Mouse (Mus musculus): ENCODE measurements at regions not wholly inside any gene's neighbourhood (a gene's known extent, or its start where the extent isn't known, plus 50 kb on each side); places are given as distances from the start of the nearest gene placed in this dataset.

- ATAC-seq (ENCODE audit: low TSS enrichment) = no peak
Observed at GRCm38 (mm10) chr8:10768181-10768580, 240.1 kb downstream of the Irs2 start.

- ATAC-seq (ENCODE audit: low TSS enrichment) = no peak
Observed at GRCm38 (mm10) chr8:10763907-10764306, 244.4 kb downstream of the Irs2 start.

GRCm38 (mm10) chr8:10761694-10762305 is 246.5 kb downstream of the Irs2 start:
- no peak for ATAC-seq (ENCODE audit: low TSS enrichment)

- ATAC-seq (ENCODE audit: low TSS enrichment) = peak; percentile 27; the same call in 1 of the 2 replicates
Observed at GRCm38 (mm10) chr8:10760851-10761693, 247.2 kb downstream of the Irs2 start.

GRCm38 (mm10) chr8:10760231-10760630 is 248.0 kb downstream of the Irs2 start:
- ATAC-seq (ENCODE audit: low TSS enrichment) = no peak

GRCm38 (mm10) chr8:10758151-10758550 is 250.1 kb downstream of the Irs2 start:
- no peak for ATAC-seq (ENCODE audit: low TSS enrichment)

GRCm38 (mm10) chr8:10754986-10755308 is 253.3 kb downstream of the Irs2 start:
- no peak for ATAC-seq (ENCODE audit: low TSS enrichment)

GRCm38 (mm10) chr8:10754232-10754985 is 253.8 kb downstream of the Irs2 start:
- ATAC-seq (ENCODE audit: low TSS enrichment) = no peak

GRCm38 (mm10) chr8:10753056-10753455 is 255.2 kb downstream of the Irs2 start:
- no peak for ATAC-seq (ENCODE audit: low TSS enrichment)

GRCm38 (mm10) chr8:10747150-10747549 is 261.1 kb downstream of the Irs2 start:
- ATAC-seq (ENCODE audit: low TSS enrichment) = peak; percentile 67; the same call in 1 of the 2 replicates

GRCm38 (mm10) chr8:10743241-10743640 is 265.0 kb downstream of the Irs2 start:
- no peak for ATAC-seq (ENCODE audit: low TSS enrichment)

GRCm38 (mm10) chr8:10740837-10741236 is 267.4 kb downstream of the Irs2 start:
- ATAC-seq (ENCODE audit: low TSS enrichment) = no peak

GRCm38 (mm10) chr8:10738486-10739081 is 269.7 kb downstream of the Irs2 start:
- ATAC-seq (ENCODE audit: low TSS enrichment) = no peak

GRCm38 (mm10) chr8:10734746-10735145 is 273.5 kb downstream of the Irs2 start:
- ATAC-seq (ENCODE audit: low TSS enrichment) = no peak

GRCm38 (mm10) chr8:10723332-10723731 is 284.9 kb downstream of the Irs2 start:
- ATAC-seq (ENCODE audit: low TSS enrichment) = peak; percentile 63

GRCm38 (mm10) chr8:10722742-10723141 is 285.5 kb downstream of the Irs2 start:
- peak; percentile 87 for ATAC-seq (ENCODE audit: low TSS enrichment)

GRCm38 (mm10) chr8:10722342-10722741 is 285.9 kb downstream of the Irs2 start:
- no peak for ATAC-seq (ENCODE audit: low TSS enrichment)

GRCm38 (mm10) chr8:10721146-10721862 is 287.0 kb downstream of the Irs2 start:
- no peak for ATAC-seq (ENCODE audit: low TSS enrichment)

GRCm38 (mm10) chr8:10720398-10720797 is 287.9 kb downstream of the Irs2 start:
- ATAC-seq (ENCODE audit: low TSS enrichment) = no peak

GRCm38 (mm10) chr8:10719411-10719810 is 288.8 kb downstream of the Irs2 start:
- no peak for ATAC-seq (ENCODE audit: low TSS enrichment)

GRCm38 (mm10) chr8:10717297-10717696 is 291.0 kb downstream of the Irs2 start:
- no peak for ATAC-seq (ENCODE audit: low TSS enrichment)

- ATAC-seq (ENCODE audit: low TSS enrichment) = no peak
Observed at GRCm38 (mm10) chr8:10716161-10716560, 292.1 kb downstream of the Irs2 start.
